Mouse (Mus musculus) adrenal gland, adult 8-10 months (tissue): ENCODE results near the gene Tmem95. TPM values are rescaled to one million over a fixed set of nuclear protein-coding genes. Genes with fewer than 3 reads are reported as not detected.
"Not testable (repeated sequence)": the region's sequence is repeated elsewhere in the genome, so short reads cannot be mapped to it uniquely, and the experiment has no call there.

Experiments used
- DNase-seq: peaks from one replicate; pipeline ENCODE4 v3.0.0; 2022
- total RNA-seq, 4 experiments: library from RNA; stranded (reverse); gene quantifications; 2 replicates each; pipeline ENCODE4 v1.2.4; 2022

Tmem95 gene
- total RNA-seq, 4 experiments from 2014 or later = not detected

DNA sequence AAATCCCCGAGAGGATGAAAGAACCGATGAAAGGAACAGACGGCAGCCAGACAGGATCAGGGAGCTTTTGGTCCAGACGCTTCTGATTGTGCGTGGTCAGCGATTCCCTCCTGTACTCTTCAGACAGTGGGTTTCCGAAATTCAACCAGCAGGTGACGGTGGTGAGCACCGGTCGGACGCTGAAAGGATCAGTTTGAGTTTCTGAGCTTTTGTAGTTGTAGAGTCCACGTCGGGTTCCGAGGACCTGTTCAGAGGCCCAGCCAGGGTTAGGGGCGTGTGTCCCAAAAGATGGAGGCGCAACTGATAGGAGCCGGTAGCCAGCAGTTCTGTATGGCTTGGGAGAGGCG lies 2.7 kb upstream of the Tmem95 start:
- no peak for DNase-seq

DNA sequence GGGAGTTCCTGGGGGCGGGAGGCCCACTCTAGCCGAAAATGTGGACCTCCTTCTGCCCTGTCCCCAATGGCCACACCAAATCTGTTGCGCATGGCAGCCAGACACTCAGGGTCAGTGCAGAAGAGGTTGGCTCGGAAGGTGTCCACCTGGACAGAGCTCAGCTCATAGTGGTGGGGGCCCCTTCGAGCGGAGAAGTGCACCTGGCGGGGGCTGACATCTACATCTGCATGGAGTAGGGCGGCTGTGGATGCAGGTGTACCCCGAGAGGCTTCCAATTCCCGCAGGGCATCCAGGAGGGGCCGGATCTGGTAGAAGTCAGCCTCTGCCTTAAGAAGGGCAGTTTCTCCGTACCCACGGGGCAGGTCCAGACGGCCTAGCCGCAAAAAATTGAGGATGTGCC lies 1.9 kb upstream of the Tmem95 start:
- DNase-seq = no peak

- no peak for DNase-seq
These were observed 1.1 kb upstream of the Tmem95 start for GRCm38 (mm10) chr11:69878952-69879351.

GRCm38 (mm10) chr11:69878399-69878798 lies 581 bp upstream of the Tmem95 start:
- DNase-seq = no peak

DNA sequence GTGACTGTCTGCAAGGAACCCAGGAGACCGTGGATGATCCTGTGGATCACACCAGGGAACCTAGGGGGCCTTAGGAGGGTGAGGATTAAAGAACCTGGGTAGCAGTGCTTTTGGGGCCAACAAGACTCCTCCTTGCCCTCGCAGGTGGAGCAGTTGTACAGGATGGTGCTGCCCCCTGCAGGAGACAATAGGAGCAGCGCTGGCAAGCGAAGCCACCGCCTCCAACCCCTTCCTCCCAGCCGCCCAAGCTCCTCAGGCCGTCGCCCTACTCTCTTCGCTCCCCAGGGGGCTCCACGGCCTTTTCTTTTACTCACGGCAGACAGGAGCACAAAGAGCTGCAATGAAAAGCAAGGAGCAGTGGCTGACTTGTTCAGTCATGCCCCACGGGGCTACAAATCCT lies 951 bp downstream of the Tmem95 start:
- peak; percentile 70 for DNase-seq

- no peak for DNase-seq
These were observed 1.6 kb downstream of the Tmem95 start for GRCm38 (mm10) chr11:69876186-69876585.

DNA sequence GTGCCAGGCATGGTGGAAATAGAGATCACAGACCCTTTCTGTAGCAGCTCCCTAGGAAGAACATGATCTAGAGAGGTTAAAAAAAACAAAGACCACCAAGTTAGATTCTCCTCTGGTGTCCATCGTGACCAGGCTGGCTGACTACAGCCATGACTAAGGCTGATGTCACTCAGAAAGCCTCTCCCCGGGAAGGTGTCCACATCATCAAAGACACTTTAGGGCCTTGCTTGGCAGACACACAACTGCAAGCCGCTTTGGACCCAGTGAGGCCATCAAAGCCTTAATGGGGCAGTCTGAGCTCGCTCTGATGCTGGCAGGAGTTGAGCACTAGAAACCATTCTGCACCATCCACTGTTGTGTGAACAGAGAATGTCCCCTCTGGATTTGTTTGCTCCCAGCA lies 5.4 kb downstream of the Tmem95 start:
- no peak for DNase-seq

- DNase-seq = no peak
These were observed 6.0 kb downstream of the Tmem95 start for GRCm38 (mm10) chr11:69871822-69872221.

- no peak for DNase-seq
These were observed 7.3 kb downstream of the Tmem95 start for GRCm38 (mm10) chr11:69870289-69871069.

- DNase-seq = no peak
These were observed 10.5 kb downstream of the Tmem95 start for GRCm38 (mm10) chr11:69867335-69867734.

DNA sequence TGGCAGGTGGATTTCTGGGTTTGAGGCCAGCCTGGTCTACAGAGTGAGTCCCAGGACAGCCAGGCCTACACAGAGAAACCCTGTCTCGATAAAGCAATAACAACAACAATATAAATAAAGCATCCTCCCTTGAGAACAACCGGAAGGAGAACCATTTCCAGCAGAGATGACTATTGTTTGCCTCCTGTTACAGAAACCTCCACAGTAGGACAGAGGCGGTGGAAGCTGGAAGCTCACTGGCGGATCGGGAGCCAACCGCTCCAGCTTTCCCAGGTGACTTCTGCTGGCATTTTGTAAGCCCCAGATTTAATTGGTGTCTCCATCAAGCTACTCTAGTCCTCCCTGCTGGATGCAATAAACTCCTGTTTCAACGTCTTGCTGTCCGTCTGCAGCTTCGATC lies 12.3 kb downstream of the Tmem95 start:
- DNase-seq = no peak

GRCm38 (mm10) chr11:69864138-69864860 lies 13.5 kb downstream of the Tmem95 start:
- DNase-seq = no peak

GRCm38 (mm10) chr11:69863729-69864128 lies 14.1 kb downstream of the Tmem95 start:
- DNase-seq = not testable (repeated sequence)

DNA sequence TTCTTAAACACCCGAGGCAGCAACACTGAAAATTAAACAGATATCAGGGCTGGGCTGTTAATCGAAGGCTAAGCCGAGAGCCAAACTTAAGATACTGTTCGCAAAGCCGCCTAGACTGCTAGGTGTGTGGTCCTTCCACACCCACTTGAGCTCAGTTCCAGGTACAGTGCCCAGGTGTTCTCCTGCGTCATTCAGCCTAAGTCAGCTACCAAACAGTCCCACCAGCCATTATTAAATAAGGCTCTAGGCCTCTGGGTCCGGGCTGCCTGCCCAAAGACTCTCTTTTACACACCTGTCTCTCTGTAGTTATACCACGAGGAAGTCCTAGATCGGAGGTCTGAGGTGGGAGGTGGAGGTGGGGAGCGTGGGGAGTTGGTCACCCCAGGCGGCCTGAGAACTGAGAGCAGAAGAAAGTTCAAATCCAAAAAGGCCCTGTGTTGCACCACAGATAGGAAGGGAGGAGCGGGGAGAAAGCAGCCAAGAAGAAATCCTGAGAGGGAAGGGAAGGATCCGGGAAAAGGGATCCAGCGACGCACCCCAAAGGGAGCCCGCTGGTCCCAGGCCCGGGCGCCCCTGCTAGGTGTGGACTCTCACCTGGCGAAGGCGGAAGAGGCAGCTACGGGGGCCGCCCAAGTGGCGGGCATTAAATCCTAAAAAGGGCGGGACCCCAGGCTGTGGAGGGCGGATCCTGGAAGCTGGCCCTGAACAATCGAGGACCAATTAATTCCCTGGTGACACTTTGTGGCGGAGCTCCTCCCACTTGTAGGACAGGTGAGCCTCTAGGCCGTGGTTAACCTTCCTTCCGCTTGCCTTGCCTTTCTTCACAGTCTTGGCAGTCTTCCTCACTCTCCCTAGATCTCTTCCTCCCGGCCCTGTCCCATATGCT lies 19.5 kb downstream of the Tmem95 start, which contains the start of gene Tnk1:
Gene Tnk1 (minus strand): TSS at position 618 of the 886 bp plus-strand sequence.
- DNase-seq = no peak

- no peak for DNase-seq
These were observed 22.5 kb downstream of the Tmem95 start for GRCm38 (mm10) chr11:69855347-69855746.

GRCm38 (mm10) chr11:69854680-69855079 lies 23.1 kb downstream of the Tmem95 start:
- no peak for DNase-seq

GRCm38 (mm10) chr11:69853994-69854393 lies 23.8 kb downstream of the Tmem95 start:
- no peak for DNase-seq

DNA sequence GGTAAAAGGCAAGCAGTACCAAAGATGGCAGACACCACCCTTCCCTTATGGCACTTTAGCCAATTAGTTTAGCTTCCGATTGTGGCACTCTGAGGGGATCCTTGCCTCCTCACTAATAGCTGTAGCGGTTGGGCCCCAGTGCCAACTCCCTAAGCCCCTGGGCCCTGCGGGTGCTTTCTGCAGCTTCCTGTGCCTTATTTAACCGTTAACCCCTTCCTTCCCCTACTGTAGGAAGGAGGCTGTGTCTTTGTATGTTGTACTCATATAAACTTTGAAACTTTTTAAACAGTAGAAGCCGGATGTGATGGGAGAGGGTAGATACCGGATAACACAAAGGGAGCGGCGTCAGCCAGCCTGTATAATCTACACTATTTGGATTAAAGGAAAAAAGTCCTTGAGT lies 27.1 kb downstream of the Tmem95 start:
- no peak for DNase-seq

DNA sequence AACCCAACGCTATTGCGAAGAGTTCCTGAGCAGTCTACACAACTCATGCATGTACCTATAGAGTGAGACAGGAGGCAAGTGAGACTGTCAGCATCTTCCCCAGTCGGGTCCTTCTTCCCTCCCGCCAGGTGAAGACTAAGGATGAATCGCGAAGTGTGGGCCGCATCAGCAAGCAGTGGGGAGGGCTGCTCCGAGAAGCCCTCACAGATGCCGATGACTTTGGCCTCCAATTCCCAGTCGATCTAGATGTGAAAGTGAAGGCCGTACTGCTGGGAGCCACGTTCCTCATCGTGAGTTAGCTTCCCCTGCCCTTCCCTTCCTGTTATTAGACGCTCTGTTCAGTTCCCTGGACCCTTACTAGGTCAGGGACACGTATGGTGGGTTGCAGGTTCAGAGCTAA lies 27.9 kb downstream of the Tmem95 start:
- no peak for DNase-seq

DNA sequence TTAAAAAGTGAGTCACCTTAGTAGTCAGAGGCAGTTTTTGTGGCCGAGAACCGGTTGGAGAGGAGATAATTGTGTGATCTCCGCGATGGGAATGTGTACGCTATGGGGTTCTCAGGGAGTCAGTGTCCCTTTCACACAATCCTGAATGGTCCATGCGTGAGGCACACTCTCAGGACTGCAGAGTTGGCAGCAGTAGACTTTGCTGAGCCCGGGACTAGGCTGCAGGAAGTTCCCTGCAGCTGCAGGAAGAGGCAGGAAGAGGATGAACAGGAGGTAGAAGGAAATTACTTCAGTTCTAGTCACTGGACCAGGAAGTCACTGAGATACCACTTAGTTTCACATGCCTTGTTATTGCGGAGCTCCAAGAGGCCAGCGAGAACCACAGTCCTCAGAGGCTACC lies 28.7 kb downstream of the Tmem95 start:
- DNase-seq = no peak

DNA sequence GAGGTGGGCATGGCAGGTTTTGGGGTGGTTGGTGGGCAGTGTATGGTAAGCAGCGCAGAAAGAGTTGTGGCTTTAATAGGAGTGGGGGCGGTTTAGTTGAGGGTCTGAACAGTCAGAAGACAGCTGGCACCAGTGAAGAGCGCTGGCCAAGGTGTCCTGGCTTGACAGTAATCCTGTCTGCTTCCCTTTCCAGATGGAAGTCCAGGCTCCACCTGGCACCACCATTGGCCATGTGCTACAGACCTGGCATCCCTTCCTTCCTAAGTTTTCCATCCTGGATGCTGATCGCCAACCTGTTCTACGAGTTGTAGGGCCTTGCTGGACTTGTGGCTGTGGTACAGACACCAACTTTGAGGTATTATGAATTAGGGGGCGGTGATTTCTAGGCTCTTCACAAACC lies 29.8 kb downstream of the Tmem95 start:
- no peak for DNase-seq

DNA sequence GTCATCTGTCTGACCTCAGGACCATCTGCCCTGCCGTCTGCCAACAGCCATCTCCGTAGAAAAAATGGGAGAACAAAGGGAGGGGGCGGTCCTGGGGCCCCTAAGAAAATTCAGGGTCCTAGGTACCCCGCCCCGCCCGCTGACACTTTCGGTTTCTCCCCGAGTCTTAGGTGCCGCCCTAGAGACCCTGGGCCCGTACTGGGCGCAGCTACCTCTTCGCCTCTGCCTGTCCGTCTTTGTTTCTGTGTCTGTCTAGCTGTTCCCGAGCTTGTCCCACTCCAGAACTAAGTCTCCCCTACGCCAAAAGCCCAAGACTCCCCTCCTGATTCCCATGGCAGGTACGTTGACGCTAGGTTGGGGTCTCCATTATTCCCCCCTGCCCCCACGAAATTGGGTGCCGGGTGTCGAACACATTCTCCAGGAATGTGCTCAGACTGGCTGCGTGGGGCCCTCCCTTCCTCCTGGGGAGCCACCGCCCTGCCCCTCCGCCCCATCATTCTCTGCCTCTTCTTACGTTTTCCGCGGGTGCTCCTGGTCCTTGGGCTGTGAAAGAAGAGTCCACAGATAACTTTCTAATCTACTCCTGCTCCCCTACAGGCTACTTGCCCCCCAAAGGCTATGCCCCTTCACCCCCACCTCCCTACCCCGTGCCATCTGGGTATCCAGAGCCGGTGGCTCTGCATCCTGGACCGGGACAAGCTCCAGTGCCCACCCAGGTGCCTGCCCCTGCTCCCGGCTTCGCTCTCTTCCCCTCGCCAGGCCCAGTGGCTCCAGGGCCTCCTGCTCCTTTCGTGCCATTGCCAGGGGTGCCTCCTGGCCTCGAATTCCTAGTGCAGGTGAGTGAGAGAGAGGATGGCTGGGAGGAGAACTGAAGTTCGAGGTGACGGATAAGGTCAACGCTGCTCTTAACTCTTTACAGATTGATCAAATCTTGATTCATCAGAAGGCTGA lies 30.8 kb downstream of the Tmem95 start:
- DNase-seq = no peak
